ENCODE assay signal across 7 mouse cellular contexts in the genomic region with DNA sequence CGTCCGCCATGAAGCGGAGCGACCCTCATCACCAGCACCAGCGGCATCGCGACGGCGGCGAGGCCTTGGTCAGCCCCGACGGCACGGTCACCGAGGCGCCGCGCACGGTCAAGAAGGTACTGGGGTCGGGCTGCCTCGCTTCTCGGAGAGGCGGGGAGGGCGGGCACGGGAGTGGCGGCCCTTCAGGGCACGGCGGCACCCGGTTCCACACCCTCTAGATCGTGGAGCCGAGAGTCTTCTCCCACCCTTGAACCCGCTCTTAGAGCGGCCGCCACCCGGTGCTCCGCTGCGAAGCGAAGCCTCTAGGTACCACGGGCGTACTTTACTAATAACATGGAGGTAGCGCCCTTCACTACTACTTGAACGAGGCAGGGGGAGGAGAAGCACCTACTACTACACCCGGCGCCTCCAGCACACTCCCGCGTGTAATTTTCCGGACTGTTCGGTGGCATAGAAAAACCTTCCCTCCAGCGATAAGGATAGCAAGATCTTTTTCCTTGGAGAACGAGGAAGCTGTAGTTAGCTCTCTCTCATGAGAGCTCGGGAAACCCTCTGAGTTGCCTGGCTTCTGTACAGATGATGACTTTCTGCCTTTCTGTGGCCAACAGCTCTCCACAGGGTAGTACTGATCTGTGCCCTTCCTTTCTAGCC. TPM values are rescaled to one million over a fixed set of nuclear protein-coding genes. Genes with fewer than 3 reads are reported as not detected.
DNase-seq lines count a peak whose midpoint lies in the region; ATAC-seq and TF ChIP-seq lines count a peak whose summit lies in the region.

No protein-coding gene starts in this region.

- H3K4me3 ChIP-seq in brown adipose tissue, adult 24 weeks (ENCODE audit: insufficient read depth, low read depth, low read length) = peak overlapping the region; percentile 88
- peak overlapping the region; percentile 79 for H3K4me3 ChIP-seq in lung, embryonic 16.5 days (ENCODE audit: low read length)
- H3K4me3 ChIP-seq in olfactory bulb, adult 2 months (ENCODE audit: insufficient read depth, low read depth, low read length) = peak overlapping the region; percentile 82

- peak overlapping the region; percentile 21 for H3K27ac ChIP-seq in brown adipose tissue, adult 24 weeks (replicated peaks; ENCODE audit: low read depth, low read length)
- H3K27ac ChIP-seq in lung, embryonic 16.5 days (ENCODE audit: low read length) = peak overlapping the region; percentile 65
- peak overlapping the region; percentile 68 for H3K27ac ChIP-seq in olfactory bulb, adult 2 months (ENCODE audit: insufficient read depth, low read depth, low read length)

- H3K4me2 ChIP-seq in lung, embryonic 16.5 days (ENCODE audit: low read depth, low read length) = peak overlapping the region; percentile 82

- no peaks in the 10 kb centered on the region for H3K9me3 ChIP-seq in lung, embryonic 16.5 days (ENCODE audit: control insufficient read depth, low read length)

- H3K9ac ChIP-seq in lung, embryonic 16.5 days (ENCODE audit: low read length) = peak overlapping the region; percentile 77

- no peaks in the 10 kb centered on the region for H3K27me3 ChIP-seq in lung, embryonic 16.5 days (ENCODE audit: control insufficient read depth, insufficient read depth, low read depth, low read length)

- no peak for TF ChIP-seq POLR2A in olfactory bulb, adult 2 months (IDR thresholded peaks at IDR 0.05; ENCODE audit: insufficient read depth, low read depth, low read length)

- under 1% methylated on average over 48 of the region's 50 CpGs for WGBS in lung, embryonic 16.5 days
- WGBS in olfactory bulb, adult 2 months = under 1% methylated on average over 50 of the region's 50 CpGs

- peak; percentile 44 for ATAC-seq in lung, embryonic 16.5 days (ENCODE audit: low read depth)

- TF ChIP-seq CTCF in olfactory bulb, adult 2 months (IDR thresholded peaks at IDR 0.05; ENCODE audit: insufficient read depth, low read depth, low read length) = no peak

- peak; percentile 70 for DNase-seq in 3134 (ENCODE audit: extremely low read depth, insufficient read length, low spot score)
- DNase-seq in B cell, adult 2 months = peak; percentile 49 to 59
- DNase-seq in gastrocnemius, postnatal 4 days (ENCODE audit: low spot score in 2 of 2) = peak; percentile 23 to 45
- peak; percentile 33 to 50 for DNase-seq in kidney, adult 8-10 months

- H3K36me3 ChIP-seq in lung, embryonic 16.5 days (ENCODE audit: control insufficient read depth, insufficient read depth, low read length) = no peaks in the 10 kb centered on the region

- peaks cover 7% of the 10 kb centered on the region; the same call in 1 of the 2 replicates for H3K4me1 ChIP-seq in brown adipose tissue, adult 24 weeks (ENCODE audit: control insufficient read depth, insufficient read depth, insufficient read length, low read length)
- peaks cover 5% of the 10 kb centered on the region; the same call in 1 of the 2 replicates for H3K4me1 ChIP-seq in lung, embryonic 16.5 days (replicated peaks; ENCODE audit: control insufficient read depth, insufficient read depth, low read length)
- H3K4me1 ChIP-seq in olfactory bulb, adult 2 months (ENCODE audit: control insufficient read depth, insufficient read depth, low read length) = peaks cover 6% of the 10 kb centered on the region

RNA-seq across cellular contexts. Expression of gene Ahcyl2, which starts 1.1 kb away (rescaled TPM):
- 37.9 and 55.9 TPM in 2 replicates for polyA plus RNA-seq in brown adipose tissue, adult 24 weeks (2012; ENCODE audit: insufficient read depth, insufficient read length, missing spikeins)
- total RNA-seq in gastrocnemius, postnatal 4 days (2021) = 10 to 100 TPM; 15.2 to 18.4 TPM
- polyA plus RNA-seq in lung, embryonic 16.5 days (2015; fragmentation: Nextera tagmentation; extraction: Ambion mirVana) = 7.9 and 8.7 TPM in 2 replicates
- polyA plus RNA-seq in olfactory bulb, adult 2 months (2012; ENCODE audit: insufficient read depth, insufficient read length, low replicate concordance, missing spikeins) = 277 TPM in 1 of 2 replicates, not detected in the other

RNA-seq across cellular contexts. Expression of gene Smo, which starts 33.6 kb away (rescaled TPM):
- 7.6 and 8.8 TPM in 2 replicates for polyA plus RNA-seq in brown adipose tissue, adult 24 weeks (2012; ENCODE audit: insufficient read depth, insufficient read length, missing spikeins)
- 10 to 100 TPM; 43.7 to 43.9 TPM for total RNA-seq in gastrocnemius, postnatal 4 days (2021)
- 29.2 and 29.6 TPM in 2 replicates for polyA plus RNA-seq in lung, embryonic 16.5 days (2015; fragmentation: Nextera tagmentation; extraction: Ambion mirVana)
- not detected in 2 replicates for polyA plus RNA-seq in olfactory bulb, adult 2 months (2012; ENCODE audit: insufficient read depth, insufficient read length, low replicate concordance, missing spikeins)

Comparison
In these comparisons a context has a peak if more than half of its experiments do, and no peak if none do; other contexts are left out.
1. Peak in every context shown above with its lines: DNase-seq, ATAC-seq, H3K4me3 ChIP-seq and H3K27ac ChIP-seq.